Mouse (Mus musculus): ENCODE measurements at regions not wholly inside any gene's neighbourhood (a gene's known extent, or its start where the extent isn't known, plus 50 kb on each side); places are given as distances from the start of the nearest gene placed in this dataset.
"Not testable (repeated sequence)": the region's sequence is repeated elsewhere in the genome, so short reads cannot be mapped to it uniquely, and the experiment has no call there.

- no peak for DNase-seq (ENCODE audit: low spot score)
These were observed 159.6 kb downstream of the Adgrd1 start for GRCm38 (mm10) chr5:129256136-129256535.

DNA sequence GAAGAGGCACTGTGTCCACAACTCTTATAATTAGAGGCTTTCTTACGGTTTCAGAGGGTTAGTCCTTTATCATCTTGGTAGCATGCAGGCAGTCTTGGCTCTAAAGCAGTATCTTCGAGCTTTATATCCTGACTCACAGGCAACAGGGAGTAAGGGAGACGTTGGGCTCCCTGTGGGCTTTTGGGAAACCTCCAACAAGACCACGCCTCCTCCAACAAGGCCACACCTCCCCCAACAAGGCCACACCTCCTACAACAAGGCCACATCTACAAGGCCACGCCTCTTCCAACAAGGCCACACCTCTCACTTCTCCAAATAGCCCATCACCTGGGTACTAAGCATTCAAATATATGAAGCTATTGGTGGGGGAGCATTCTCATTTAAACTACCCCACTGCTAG, 160.7 kb downstream of the Adgrd1 start:
- DNase-seq (ENCODE audit: low spot score): no peak

DNA sequence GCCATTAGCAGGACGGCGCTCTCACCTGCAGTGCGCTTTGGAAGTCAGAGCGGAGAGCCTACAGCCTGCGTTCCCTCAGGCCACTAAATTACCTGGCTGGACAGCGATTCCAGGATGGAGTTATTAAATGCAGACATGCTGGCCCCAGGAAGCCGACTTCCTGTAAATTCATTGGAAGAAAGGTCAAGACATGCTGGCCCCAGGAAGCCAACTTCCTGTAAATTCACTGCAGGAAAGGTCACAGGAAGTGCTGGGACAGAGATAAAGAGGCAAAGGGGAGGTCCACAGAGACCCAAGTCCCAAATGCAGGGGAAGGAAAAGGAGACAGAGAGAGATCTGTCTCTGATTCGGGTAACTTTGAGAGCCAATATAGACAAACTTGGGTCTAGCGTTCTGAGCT, 164.1 kb downstream of the Adgrd1 start:
- DNase-seq (ENCODE audit: low spot score): no peak

- DNase-seq (ENCODE audit: low spot score): no peak
These were observed 166.6 kb downstream of the Adgrd1 start for GRCm38 (mm10) chr5:129263118-129263517.

- DNase-seq (ENCODE audit: low spot score): no peak
These were observed 167.8 kb downstream of the Adgrd1 start for GRCm38 (mm10) chr5:129264363-129264762.

DNA sequence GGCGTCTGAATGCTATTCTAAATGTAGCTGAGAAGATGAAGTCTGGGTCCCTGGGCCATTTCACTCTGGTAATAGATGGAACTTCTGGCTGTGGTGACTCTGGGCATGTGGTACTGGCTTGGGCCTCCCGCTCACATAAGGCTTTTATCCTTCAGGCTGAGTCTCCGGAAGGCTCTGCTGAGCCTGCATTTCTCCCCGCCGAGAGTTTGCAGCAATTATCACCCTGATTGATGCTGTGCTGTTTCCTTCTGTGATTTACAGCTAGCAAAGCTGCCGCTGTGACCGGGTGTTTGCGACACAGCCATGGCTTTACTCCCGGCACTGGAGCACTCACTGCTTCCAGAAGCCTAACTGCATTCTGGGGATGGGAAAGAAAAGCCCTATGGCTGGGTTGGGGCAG, 171.9 kb downstream of the Adgrd1 start:
- DNase-seq (ENCODE audit: low spot score): no peak

GRCm38 (mm10) chr5:129270051-129270472, 173.5 kb downstream of the Adgrd1 start:
- no peak for DNase-seq (ENCODE audit: low spot score)

DNA sequence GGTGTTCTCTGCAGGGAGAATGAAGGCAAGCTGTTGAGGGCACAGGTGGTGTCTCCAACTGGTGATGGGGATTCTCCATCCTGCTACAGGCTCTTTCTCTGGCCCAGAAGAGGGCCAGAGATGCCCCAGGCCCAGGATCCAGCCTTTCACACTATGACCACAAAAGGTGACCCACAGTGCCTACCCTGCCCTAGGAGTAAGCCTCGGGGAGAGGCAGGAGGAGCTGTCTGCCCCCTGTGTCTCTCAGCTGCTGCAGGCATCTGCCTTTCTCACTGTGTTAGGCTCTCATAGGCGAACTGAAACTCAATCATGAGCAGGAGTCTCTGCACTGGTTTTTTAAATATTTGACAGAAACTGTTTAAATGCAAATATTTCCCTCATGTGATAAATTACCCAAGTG, 184.9 kb downstream of the Adgrd1 start:
- no peak for DNase-seq (ENCODE audit: low spot score)

- DNase-seq (ENCODE audit: low spot score): no peak
These were observed 185.6 kb downstream of the Adgrd1 start for GRCm38 (mm10) chr5:129282133-129282532.

GRCm38 (mm10) chr5:129282826-129283225, 186.3 kb downstream of the Adgrd1 start:
- DNase-seq (ENCODE audit: low spot score): no peak

DNA sequence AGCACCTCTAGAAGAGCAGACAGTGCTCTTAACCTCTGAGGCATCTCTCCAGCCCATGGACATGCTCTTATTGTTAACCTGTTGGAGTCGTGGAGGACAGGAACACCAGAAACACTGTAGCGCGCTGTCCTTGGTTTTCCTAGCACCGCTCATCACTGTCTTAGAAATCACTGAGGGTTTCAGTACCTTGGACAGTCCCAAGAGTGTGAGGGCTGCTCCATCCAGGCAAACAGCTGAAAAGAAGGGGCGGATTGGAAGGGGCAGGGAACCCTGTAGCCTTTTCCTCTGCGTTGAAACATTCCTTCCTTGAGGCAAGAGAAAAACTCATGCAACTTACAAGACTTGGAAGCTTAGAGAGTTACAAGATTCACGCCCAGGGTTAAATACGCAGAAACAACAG, 190.9 kb downstream of the Adgrd1 start:
- DNase-seq (ENCODE audit: low spot score): no peak

DNA sequence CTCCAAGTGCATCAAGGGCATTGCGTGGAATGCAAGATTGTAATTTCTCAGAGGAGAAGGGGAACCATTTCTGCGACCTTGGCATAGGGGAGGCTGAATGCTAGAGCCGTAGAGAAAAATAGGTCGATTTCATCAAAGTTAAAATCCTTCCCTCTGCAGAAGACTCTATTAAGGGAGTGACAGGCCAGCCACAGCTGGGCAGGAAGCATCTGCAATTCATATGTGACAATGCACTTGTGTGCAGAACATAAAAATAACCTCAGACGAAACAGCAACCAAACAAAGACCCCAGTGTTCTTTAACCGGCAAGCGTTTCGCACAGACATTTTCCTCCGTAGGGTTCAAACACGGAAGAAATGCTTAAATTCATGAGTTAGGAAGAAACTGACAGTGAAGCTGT, 196.3 kb downstream of the Adgrd1 start:
- not testable (repeated sequence) for DNase-seq (ENCODE audit: low spot score)

GRCm38 (mm10) chr5:129294861-129295542, 198.5 kb downstream of the Adgrd1 start:
- peak; percentile 20 for DNase-seq (ENCODE audit: low spot score)

DNA sequence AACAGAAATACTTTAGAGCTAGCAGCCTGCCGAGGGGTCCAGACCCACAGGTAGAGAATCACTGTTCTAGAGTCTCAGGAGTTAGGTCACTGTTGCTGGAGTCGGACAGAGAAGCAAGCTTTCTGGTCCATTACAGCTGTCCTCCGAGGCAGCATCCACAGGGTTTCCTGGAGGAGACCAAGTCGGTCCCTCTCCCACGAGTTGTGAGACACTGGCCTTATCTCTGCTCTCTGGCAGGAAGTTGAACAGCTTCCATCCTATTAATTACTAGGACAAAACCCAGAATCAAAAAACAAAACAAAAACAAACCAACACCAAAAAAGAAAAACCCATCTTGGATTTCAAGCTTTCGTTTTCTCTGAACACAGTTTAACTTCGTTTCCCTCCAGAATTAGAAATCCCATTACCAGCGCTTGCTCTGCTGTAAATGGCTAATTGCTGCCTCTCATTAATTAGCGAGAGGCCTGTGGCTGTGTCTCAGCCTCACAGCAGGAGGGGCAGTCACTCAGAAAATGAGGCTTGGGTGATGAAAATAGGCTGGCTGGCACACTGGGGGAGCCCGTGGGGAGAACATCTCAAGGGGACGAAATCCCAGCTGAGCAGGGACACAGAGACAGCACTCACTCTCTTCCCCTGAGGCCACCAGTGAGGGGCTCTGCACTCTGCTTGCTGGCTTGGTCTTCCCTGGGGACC, 201.3 kb downstream of the Adgrd1 start:
- no peak for DNase-seq (ENCODE audit: low spot score)

DNA sequence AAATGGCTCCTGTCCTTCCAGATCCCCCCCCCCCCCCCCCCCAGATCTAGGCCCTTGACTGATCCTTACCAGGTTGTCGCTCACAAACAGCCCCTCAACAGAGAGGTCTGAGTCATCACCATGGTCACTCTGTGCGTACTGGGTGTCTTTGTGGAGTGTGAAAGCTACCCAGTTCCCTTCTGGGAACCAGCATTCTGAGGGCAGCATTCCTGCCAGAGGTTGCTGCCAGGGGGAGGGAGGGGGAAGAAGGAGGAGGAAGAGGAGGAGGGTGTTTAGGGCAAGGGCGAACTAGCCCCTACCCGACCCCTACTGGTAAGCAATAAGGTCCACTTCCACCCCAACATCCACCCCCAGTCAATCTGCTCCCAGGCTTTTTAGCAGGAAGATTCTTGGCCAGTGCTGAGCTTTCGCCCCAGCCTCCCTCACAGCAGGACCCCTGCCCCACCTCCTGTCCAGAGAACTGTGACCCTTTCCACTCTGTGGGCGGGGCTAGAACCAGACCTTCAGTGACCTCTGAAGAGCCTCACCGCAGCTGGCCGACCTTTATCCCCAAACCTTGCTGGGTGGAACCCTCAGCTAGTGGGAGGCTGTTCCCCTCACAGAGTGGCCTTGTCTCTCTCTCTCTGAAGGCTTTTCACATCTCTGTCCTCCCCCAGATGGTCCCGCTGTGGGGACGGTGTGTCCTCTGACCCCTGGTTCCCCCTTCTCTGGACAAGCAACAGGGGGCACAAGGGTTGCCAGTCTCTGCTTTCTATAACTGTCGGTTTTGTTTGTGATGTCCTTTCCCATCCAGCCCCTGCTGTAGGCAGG, 202.2 kb upstream of the Sfswap start:
- DNase-seq (ENCODE audit: low spot score): no peak

GRCm38 (mm10) chr5:129299456-129299765, 201.6 kb upstream of the Sfswap start:
- DNase-seq (ENCODE audit: low spot score): no peak

DNA sequence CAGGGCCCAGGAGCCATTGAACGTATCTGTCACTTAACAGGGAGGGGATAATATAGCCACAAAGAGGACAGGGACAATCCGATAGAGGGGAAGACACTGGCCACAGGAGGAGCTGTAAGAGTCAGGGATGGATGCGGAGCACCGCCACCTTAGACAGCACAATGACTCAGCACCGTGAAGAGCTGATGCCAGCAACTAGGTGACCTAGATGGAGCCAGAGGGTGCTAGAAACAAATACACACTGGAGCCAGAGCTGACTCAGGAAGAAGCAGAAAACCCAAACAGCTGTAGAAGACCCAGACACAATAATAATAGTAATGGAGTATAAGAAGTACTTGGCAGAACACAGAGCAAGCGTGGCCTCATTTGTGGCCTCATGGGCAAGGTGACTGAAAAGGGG, 200.6 kb upstream of the Sfswap start:
- DNase-seq (ENCODE audit: low spot score): no peak

DNA sequence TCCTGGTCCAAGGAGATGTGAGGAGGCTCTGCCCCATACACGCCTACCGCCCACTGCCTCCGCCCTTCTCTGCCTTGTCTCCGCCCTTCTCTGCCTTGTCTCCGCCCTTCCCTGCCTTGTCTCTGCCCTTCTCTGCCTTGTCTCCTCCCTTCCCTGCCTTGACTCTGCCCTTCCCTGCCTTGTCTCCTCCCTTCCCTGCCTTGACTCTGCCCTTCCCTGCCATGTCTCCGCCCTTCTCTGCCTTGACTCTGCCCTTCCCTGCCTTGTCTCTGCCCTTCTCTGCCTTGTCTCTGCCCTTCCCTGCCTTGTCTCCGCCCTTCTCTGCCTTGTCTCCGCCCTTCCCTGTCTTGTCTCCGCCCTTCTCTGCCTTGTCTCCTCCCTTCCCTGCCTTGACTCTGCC, 185.4 kb upstream of the Sfswap start:
- DNase-seq (ENCODE audit: low spot score): no peak

GRCm38 (mm10) chr5:129331094-129331523, 169.9 kb upstream of the Sfswap start:
- no peak for DNase-seq (ENCODE audit: low spot score)

DNA sequence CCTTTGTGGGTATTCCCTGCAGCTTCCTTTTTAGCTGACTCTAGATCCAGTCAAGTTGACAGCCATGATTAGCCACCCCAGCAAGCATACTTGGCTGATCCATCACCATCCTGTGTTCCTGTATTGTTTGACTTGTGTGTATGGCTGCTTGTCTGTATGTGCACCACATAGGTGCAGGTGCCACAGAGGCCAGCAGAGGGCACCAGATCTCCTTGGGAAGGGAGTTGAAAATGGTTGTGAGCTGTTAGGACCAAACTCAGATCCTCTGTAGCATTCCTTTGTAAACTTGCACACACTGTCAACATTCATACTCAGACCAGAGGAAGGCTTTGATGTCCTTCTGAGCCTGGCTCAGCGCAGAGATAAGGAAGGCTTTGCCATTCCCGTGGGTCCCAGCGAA, 169.0 kb upstream of the Sfswap start:
- DNase-seq (ENCODE audit: low spot score): no peak

GRCm38 (mm10) chr5:129338511-129338910, 162.5 kb upstream of the Sfswap start:
- no peak for DNase-seq (ENCODE audit: low spot score)

DNA sequence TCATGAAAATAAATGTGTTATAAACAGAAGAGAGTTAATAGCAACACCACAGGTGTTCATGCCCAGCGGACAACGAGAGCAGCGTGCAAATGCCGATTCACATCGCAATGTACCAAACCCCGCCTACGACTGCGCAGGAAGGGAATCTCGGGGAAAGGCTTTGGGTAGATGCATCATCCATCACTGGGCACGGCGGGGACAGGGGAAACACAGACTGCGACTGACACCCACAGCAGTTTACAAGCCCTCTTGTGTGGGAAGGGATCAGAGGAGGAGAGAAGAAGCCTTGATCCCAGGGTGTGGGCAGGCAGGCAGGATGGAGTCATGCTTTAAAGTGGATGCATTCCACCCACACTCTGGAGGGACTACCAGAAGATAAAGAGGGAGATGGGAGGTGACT, 157.0 kb upstream of the Sfswap start:
- no peak for DNase-seq (ENCODE audit: low spot score)

- no peak for DNase-seq (ENCODE audit: low spot score)
These were observed 151.0 kb upstream of the Sfswap start for GRCm38 (mm10) chr5:129350024-129350423.
